Mouse (Mus musculus) cerebellum, adult 18-20 months (tissue): ENCODE results near the gene Gm20379.
A peak's percentile ranks its signal among the peaks of the same experiment; 100 is the strongest.

Experiments
- DNase-seq, 2 experiments: peaks; one replicate each; pipeline ENCODE4 v3.0.0; 2021

Gm20379 gene

DNA sequence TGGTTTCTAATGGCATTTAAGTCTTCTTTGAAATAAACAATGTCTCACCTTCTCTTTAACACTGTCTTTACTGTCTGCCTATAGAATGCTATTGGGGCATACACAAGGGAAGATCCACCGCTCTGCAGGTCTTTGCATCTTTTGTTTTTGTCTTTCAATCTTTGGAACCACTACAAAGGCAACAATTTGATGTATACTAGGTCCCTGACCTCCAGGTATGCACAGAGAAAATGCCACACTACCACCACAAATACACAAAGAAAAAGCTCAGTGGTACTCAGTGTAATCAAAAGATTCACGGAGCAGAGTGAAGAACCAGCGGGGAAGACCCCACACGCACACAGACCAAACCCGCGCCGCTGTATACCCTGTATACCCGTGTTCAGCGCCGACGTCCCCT lies at the start of gene Gm20379:
Gene Gm20379 (plus strand): TSS at position 301 of the 400 bp plus-strand sequence.
- DNase-seq, result no peak

DNA sequence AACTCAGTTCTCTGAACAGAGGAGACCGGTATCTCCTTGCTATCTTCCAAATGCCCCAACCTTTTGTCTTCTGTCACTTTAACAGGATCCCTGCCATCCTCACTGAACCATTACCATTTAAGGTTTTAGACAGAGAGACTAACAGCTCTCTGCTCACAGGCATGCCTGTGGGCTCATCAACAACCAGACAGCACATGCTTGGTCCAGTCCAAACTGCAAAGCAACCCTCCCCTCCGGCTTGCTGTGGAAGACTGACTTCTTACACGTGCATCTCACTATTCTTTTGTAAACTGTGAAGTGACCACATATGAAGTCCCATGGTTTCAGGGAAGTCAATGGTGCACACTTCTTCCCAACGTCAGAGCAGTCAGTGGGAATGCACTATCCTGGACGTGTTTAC lies 44.5 kb upstream of the Gm20379 start:
- DNase-seq, result no peak

DNA sequence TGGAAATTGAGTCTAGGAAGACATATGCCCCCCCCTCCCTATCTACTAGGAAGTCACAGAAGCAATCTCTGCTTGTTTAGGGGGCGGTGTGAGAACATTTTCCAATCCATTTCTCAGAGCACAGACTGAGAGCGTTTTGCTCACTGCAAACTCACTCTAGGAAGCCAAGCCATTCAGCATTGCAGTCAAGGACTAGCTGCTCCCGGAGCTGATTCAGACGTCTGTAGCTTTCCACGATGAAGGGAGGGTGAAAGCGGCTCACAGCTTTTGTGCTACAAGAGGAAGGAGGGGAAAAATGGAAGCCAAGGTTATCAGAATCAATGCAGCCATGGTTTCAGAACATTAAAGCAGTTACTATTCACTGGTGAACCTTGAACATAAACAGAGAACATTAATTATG lies 42.2 kb upstream of the Gm20379 start:
- DNase-seq, result no peak

- DNase-seq, result no peak
Measured at GRCm38 (mm10) chr13:92267076-92267475, 38.7 kb upstream of the Gm20379 start.

- peak in 1 of 2 experiments; percentile 6 for DNase-seq
Measured at GRCm38 (mm10) chr13:92274274-92275198, 31.2 kb upstream of the Gm20379 start.

DNA sequence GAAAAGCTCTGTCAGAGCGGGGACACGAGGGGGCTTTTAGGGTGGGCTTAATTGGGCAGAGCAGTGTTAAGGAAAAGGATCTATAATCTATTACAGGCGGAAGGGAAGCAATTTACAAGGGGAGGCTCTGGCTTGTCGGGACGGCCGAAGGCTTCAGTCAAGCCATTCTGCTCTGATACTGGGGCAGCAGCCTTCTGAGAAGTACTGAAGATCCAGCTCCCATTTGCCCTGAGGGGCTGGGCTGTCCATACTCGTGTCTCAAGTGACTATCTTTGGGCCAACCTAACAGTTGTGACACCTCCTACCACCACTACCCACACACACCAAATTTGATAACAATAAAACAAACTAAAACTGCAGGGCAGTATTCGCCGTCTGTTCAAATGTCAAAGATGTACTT lies 30.5 kb upstream of the Gm20379 start:
- no peak for DNase-seq

DNA sequence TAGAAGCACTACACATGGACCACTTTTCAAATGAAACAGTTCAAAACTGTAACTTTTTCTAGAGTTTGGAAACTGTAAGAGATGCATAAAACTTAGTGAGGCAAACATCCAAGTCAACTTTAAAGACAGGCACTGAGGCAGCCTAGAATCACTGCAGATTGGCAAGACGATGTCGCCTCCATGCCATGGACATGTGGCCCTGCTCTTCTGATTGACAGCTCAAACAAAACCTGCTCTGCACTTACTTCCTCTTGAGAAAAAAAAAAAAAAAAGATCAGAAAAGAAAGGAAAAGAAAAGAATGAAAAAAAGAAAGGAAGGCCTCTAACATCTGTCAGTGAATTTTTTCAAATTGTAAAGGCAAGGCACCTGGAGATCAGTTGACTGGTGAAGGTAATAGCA lies 28.8 kb upstream of the Gm20379 start:
- no peak for DNase-seq

- DNase-seq, result no peak
Measured at GRCm38 (mm10) chr13:92291605-92292004, 14.2 kb upstream of the Gm20379 start.

DNA sequence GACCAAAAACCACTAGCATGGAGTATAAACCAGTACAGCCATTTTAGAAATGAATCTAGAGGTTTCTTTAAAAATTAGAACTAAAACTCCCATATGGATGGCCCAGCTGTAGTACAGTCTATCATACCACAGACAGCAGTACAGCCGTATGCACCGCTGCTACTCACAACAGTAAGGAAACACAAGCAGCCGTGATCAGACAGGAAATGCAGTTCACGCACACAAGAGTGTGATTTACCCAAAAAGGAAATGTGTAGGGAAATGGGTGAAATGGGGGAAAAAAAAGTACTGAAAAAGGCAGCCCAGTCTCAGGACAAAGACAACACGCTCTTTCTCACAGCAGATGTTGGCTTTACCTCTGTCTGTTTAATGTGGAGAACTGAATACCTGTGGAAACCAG lies 11.9 kb upstream of the Gm20379 start:
- DNase-seq, result no peak

- no peak for DNase-seq
Measured at GRCm38 (mm10) chr13:92296490-92296889, 9.3 kb upstream of the Gm20379 start.

GRCm38 (mm10) chr13:92297021-92297420 lies 8.8 kb upstream of the Gm20379 start:
- DNase-seq, result no peak

- no peak for DNase-seq
Measured at GRCm38 (mm10) chr13:92299522-92299921, 6.3 kb upstream of the Gm20379 start.

GRCm38 (mm10) chr13:92301754-92302153 lies 4.0 kb upstream of the Gm20379 start:
- DNase-seq, result no peak

DNA sequence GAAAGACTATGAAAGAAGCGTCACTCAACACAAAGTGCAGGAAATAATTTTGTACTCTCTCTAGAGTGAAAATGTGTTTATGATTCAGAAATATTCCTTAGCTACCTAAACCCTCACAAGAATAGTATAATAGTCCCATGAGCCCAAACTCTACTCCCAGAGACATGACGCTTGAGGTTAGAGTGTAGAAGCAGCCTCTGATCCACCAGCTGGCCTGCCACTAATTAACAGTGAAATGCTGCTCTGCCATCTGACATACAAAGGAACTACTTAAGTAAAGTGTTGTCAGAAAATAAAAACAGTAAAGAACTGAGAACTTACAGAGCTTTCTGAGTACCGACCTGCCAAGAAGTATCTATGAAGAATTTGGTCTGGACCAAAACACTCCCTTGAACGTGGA lies 3.3 kb upstream of the Gm20379 start:
- no peak for DNase-seq

DNA sequence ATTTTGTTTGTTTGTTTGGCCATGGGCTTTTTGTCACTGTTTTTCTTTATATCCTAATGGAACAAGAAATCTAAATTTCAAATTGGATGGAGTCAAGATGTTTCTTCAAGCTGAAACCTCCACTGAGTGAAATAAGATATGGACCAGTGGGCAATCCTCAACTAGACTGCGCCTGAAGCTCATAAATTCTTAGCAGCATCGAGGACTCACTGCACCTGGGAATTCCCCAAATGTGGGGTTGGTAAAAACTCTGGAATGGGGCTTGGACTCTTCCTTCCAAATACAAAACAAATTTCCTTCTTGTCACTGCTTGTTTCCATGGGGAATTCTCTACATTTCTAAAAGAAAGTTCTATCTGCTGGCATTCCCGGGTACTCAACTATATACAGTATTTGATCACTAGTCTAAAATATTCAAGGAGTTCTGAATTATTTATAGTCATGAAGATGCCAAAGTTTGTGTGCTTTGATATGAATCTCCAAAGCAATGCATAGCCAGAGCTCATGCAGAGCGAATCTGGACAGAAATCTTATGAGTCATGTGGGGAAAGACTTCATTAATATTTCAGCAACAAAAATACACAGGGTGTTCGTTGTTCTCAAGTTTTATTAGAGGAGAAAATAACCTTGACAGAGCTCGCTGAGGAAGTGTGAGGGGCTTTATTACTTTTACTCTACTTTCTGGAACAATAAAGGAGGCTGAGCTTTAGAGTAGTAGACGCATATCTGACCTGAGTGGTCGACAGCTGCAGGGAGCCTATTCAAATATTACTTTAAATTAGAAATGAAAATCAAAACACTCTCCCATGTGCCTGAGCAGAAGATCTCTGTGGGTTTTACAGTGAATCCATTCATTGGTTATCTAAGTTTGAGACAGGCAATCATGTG lies 2.5 kb upstream of the Gm20379 start:
- DNase-seq, result no peak

- DNase-seq, result no peak
Measured at GRCm38 (mm10) chr13:92304291-92304690, 1.5 kb upstream of the Gm20379 start.

DNA sequence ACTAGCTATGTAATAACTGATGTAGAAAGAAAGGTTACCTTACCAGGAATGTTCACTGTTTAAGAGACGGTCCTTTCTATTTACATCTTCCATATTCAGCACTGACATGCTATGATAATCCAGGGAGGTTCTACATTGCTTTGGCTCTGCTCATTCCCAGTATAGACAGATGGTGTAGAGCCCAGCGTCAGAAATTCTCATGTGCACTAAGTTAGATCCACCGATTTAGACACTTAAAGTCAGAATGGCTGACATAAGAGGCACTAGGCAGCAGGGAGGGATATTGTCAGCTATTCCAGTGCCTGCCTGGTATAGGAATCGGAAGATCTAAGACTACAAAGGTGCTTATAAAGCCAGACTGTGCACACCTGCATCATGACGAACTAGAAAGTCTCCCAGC lies 8.8 kb downstream of the Gm20379 start:
- no peak for DNase-seq

DNA sequence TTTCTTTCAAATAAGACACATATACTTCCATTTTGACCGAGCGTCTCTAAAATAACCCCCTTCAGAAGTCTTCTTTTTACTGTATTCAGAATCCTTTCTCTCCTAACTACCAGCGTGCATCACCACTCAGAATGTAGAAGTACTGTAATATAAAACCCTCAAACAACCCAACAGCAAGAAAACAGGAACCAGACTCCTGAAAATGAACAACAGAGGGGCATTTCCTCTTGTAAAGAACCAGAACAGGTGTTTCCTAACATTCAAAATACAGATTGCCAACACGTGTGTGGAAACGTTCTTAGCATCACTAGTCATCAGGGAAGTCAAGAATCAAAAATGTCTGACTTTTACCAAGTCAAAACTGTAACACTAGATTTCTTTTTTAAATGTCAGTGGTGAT lies 15.0 kb downstream of the Gm20379 start:
- no peak for DNase-seq

DNA sequence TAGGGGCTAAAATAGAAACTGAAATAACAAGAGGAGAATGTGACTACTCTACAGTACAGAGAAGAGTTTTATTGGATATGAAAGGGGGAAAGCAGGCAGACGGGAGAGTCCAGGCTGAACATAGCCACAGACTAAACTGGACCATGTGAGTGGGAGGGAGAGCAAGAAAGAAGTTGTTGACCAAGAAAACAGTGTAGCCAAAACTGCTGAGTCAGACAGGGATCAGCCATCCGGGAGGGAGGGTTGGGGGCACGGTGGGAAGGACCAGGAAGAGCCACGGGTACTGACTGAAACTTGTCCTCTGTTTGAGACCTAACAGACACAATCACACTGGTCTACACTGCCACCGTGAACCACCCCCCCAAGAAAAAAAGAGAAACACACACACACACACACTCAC lies 20.2 kb downstream of the Gm20379 start:
- DNase-seq, result no peak

GRCm38 (mm10) chr13:92328000-92328399 lies 22.2 kb downstream of the Gm20379 start:
- no peak for DNase-seq

GRCm38 (mm10) chr13:92330621-92331020 lies 24.8 kb downstream of the Gm20379 start:
- DNase-seq, result no peak

GRCm38 (mm10) chr13:92332103-92332879 lies 26.5 kb downstream of the Gm20379 start:
- no peak for DNase-seq

DNA sequence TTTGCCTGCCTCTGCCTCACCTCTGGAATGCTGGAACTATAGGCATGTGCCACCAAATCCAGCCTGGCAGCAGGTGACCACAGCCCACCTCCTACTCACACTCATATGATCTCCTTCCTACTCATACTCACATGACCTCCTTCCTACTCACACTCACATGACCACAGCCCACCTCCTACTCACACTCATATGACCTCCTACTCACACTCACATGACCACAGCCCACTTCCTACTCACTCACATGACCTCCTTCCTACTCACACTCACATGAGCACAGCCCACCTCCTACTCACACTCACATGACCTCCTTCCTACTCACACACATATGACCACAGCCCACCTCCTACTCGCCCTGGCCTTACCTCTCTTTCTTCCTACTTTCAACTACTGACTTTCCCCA lies 31.1 kb downstream of the Gm20379 start:
- no peak for DNase-seq
